Mouse (Mus musculus) heart, embryonic 11.5 days (tissue): Measurements from ENCODE around the gene Troap. TPM values are rescaled to one million over a fixed set of nuclear protein-coding genes. Genes with fewer than 3 reads are reported as not detected.
A peak's percentile ranks its signal among the peaks of the same experiment; 100 is the strongest.

Experiments used
- microRNA-seq: library from miRNA; unstranded; fragments of <30 nt; microRNA quantifications from one replicate; pipeline ENCODE4, GENCODE M21; 2016; ENCODE audit warnings: borderline number of aligned reads
- polyA plus RNA-seq: library from polyadenylated mRNA; unstranded; fragments of >200 nt; fragmentation: Nextera tagmentation; extraction: Ambion mirVana; gene quantifications from 2 replicates; pipeline ENCODE4 v1.2.1, GENCODE M21; 2014

The Troap gene
- polyA plus RNA-seq, 1 experiment from 2014 or later: 22.0 TPM

Small RNA genes lying within 50 kb of the gene (microRNA-seq; reads per million reads assigned to microRNA genes)
- 2.0 reads per million, percentile 25 among the genes with 10 or more reads in this experiment for gene Mir6960

Other genes starting within 250 kb of the Troap start
- gene Prkag1, start 243.1 kb upstream of the Troap start, polyA plus RNA-seq: 72.1 and 74.7 TPM in 2 replicates
- 12.7 and 16.1 TPM in 2 replicates for gene Kmt2d, start 203.4 kb upstream of the Troap start, polyA plus RNA-seq
- gene Rhebl1, start 180.0 kb upstream of the Troap start, polyA plus RNA-seq: 6.5 and 8.8 TPM in 2 replicates
- 2.5 and 5.0 TPM in 2 replicates for gene Dhh, start 176.0 kb upstream of the Troap start, polyA plus RNA-seq
- gene Lmbr1l, start 156.3 kb upstream of the Troap start, polyA plus RNA-seq: 4.0 and 5.7 TPM in 2 replicates
- 1,819 and 1,826 TPM in 2 replicates for gene Tuba1b, start 140.0 kb upstream of the Troap start, polyA plus RNA-seq
- gene Gm49450, start 121.0 kb upstream of the Troap start, polyA plus RNA-seq: not detected in 2 replicates
- 1,237 and 1,376 TPM in 2 replicates for gene Tuba1a, start 120.9 kb upstream of the Troap start, polyA plus RNA-seq
- gene Tuba1c, start 44.7 kb upstream of the Troap start, polyA plus RNA-seq: 167 and 169 TPM in 2 replicates
- gene Prph, start 19.4 kb upstream of the Troap start, polyA plus RNA-seq: 0.09 and 0.59 TPM in 2 replicates
- gene C1ql4, start 13.2 kb downstream of the Troap start, polyA plus RNA-seq: 0.20 and 0.27 TPM in 2 replicates
- gene Dnajc22, start 18.6 kb downstream of the Troap start, polyA plus RNA-seq: 0.96 and 1.7 TPM in 2 replicates
- 43.5 and 45.2 TPM in 2 replicates for gene Spats2, start 51.3 kb downstream of the Troap start, polyA plus RNA-seq
- gene Kcnh3, start 150.3 kb downstream of the Troap start, polyA plus RNA-seq: 0.14 TPM in 1 of 2 replicates, not detected in the other
- 154 and 162 TPM in 2 replicates for gene Mcrs1, start 177.4 kb downstream of the Troap start, polyA plus RNA-seq
- gene Prpf40b, start 220.5 kb downstream of the Troap start, polyA plus RNA-seq: 34.6 and 37.4 TPM in 2 replicates
- gene Fam186b, start 221.3 kb downstream of the Troap start, polyA plus RNA-seq: 0.17 and 0.66 TPM in 2 replicates